Mouse (Mus musculus) left cerebral cortex, adult 11 months (tissue): ENCODE results near the gene Clcn5.

ENCODE experiments used
- DNase-seq: peaks from one replicate; pipeline ENCODE4 v3.0.0; 2022; ENCODE audit warnings: low spot score

The Clcn5 gene

GRCm38 (mm10) chrX:7319089-7319721 lies at the start of gene Clcn5:
Gene Clcn5, minus strand, starts transcription at chrX:7319358.
- peak; percentile 95 for DNase-seq

- DNase-seq, result no peak
Measured at GRCm38 (mm10) chrX:7325455-7325854, 6.3 kb upstream of the Clcn5 start.

- DNase-seq, result peak; percentile 12
Measured at GRCm38 (mm10) chrX:7322288-7322687, 3.1 kb upstream of the Clcn5 start.

GRCm38 (mm10) chrX:7320571-7320970 lies 1.4 kb upstream of the Clcn5 start:
- no peak for DNase-seq

- no peak for DNase-seq
Measured at GRCm38 (mm10) chrX:7318551-7319025, 570 bp downstream of the Clcn5 start.

GRCm38 (mm10) chrX:7315115-7315514 lies 4.0 kb downstream of the Clcn5 start:
- peak; percentile 46 for DNase-seq

- no peak for DNase-seq
Measured at GRCm38 (mm10) chrX:7314645-7315044, 4.5 kb downstream of the Clcn5 start.

- no peak for DNase-seq
Measured at GRCm38 (mm10) chrX:7308242-7308641, 10.9 kb downstream of the Clcn5 start.

GRCm38 (mm10) chrX:7306861-7307260 lies 12.3 kb downstream of the Clcn5 start:
- no peak for DNase-seq

GRCm38 (mm10) chrX:7292981-7293380 lies 26.2 kb downstream of the Clcn5 start:
- DNase-seq, result no peak

GRCm38 (mm10) chrX:7292151-7292768 lies 26.9 kb downstream of the Clcn5 start:
- DNase-seq, result no peak

GRCm38 (mm10) chrX:7288976-7289375 lies 30.2 kb downstream of the Clcn5 start:
- DNase-seq, result no peak

- DNase-seq, result no peak
Measured at GRCm38 (mm10) chrX:7287051-7287734, 32.0 kb downstream of the Clcn5 start.

GRCm38 (mm10) chrX:7282636-7283035 lies 36.5 kb downstream of the Clcn5 start:
- DNase-seq, result no peak

- no peak for DNase-seq
Measured at GRCm38 (mm10) chrX:7279722-7280121, 39.4 kb downstream of the Clcn5 start.

- no peak for DNase-seq
Measured at GRCm38 (mm10) chrX:7276564-7276963, 42.6 kb downstream of the Clcn5 start.

GRCm38 (mm10) chrX:7261149-7261548 lies 58.0 kb downstream of the Clcn5 start:
- DNase-seq, result no peak

- DNase-seq, result no peak
Measured at GRCm38 (mm10) chrX:7260400-7261113, 58.6 kb downstream of the Clcn5 start.

- no peak for DNase-seq
Measured at GRCm38 (mm10) chrX:7259718-7260117, 59.4 kb downstream of the Clcn5 start.

- DNase-seq, result no peak
Measured at GRCm38 (mm10) chrX:7256022-7256421, 63.1 kb downstream of the Clcn5 start.

- no peak for DNase-seq
Measured at GRCm38 (mm10) chrX:7204099-7204498, 115.1 kb downstream of the Clcn5 start.

GRCm38 (mm10) chrX:7203535-7203934 lies 115.6 kb downstream of the Clcn5 start:
- DNase-seq, result no peak

GRCm38 (mm10) chrX:7197833-7198232 lies 121.3 kb downstream of the Clcn5 start:
- no peak for DNase-seq
